Mouse (Mus musculus): ENCODE results near the gene Mapk12.

GRCm38 (mm10) chr15:89147024-89147423, 6.5 kb upstream of the Mapk12 start:
- TF ChIP-seq POLR2A (IDR thresholded peaks at IDR 0.05; ENCODE audit: borderline replicate concordance, low read depth, low read length) = no peak
- TF ChIP-seq CTCF (IDR thresholded peaks at IDR 0.05; ENCODE audit: low read depth, low read length) = no peak

All from bone marrow macrophage, adult 2 months (primary cell).